Mouse (Mus musculus): ENCODE measurements around the gene Tpx2.
A peak's percentile ranks its signal among the peaks of the same experiment; 100 is the strongest.

DNA sequence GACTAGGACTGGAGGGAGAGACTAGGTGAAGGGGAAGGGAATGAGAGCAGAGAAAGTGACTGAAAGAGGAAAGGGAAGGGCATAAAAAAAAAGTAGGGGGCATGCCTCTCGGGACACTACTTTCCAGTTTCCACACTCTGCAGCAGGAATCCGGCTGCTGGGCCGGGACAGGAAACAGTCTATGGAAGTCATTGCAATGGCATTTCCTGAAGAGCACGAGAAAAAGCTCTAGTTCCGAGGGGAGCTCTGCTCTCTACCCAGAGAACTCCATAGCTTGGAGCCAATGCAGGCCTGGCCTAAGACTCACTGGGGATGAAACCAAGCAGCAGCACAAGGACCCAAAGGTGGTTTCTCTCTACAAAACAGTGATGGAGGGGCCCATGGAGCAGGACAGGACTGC, 26.7 kb upstream of the Tpx2 start:
- no peak for TF ChIP-seq CTCF (IDR thresholded peaks at IDR 0.05; ENCODE audit: low read depth)
- TF ChIP-seq EP300 (IDR thresholded peaks at IDR 0.05; ENCODE audit: low read depth) = 0 out of 2 replicates have a peak, but pooled peaks have one; percentile 26

All from liver, postnatal 0 days (tissue).